Mouse (Mus musculus) embryonic facial prominence, embryonic 10.5 days (tissue): ENCODE measurements around the gene Apoa2. TPM values are rescaled to one million over a fixed set of nuclear protein-coding genes. Genes with fewer than 3 reads are reported as not detected.

Source experiments
- DNase-seq: peaks from one replicate; pipeline ENCODE4 v3.0.0-alpha.2; 2017; ENCODE audit warnings: low spot score
- H3K27ac ChIP-seq: fragments of 300-500 bp; sonication (generic); replicated peaks from 2 replicates; pipeline ENCODE4 v1.5.1; 2016; ENCODE audit warnings: mild to moderate bottlenecking
- H3K27me3 ChIP-seq: fragments of 300-500 bp; sonication (generic); replicated peaks from 2 replicates; pipeline ENCODE4 v1.6.1; 2016; ENCODE audit warnings: low read depth, mild to moderate bottlenecking; ENCODE audit not compliant: poor library complexity, severe bottlenecking
- H3K36me3 ChIP-seq: fragments of 300-500 bp; sonication (generic); replicated peaks from 2 replicates; pipeline ENCODE4 v1.6.1; 2016; ENCODE audit warnings: mild to moderate bottlenecking, moderate library complexity
- H3K4me1 ChIP-seq: fragments of 300-500 bp; sonication (generic); 2 replicates; pipeline ENCODE4 v1.6.1; 2016
- H3K4me3 ChIP-seq: fragments of 300-500 bp; sonication (generic); 2 replicates; pipeline ENCODE4 v1.5.1; 2016; ENCODE audit warnings: mild to moderate bottlenecking, moderate library complexity
- H3K9me3 ChIP-seq: fragments of 300-500 bp; sonication (generic); 2 replicates; pipeline ENCODE4 v1.6.1; 2016; ENCODE audit warnings: mild to moderate bottlenecking
- WGBS: fragments of 180-500 bp; shearing (Covaris S2); methylation state at CpG from one replicate; pipeline ENCODE4 v1.1.7; 2016; 5-methylcytosine and 5-hydroxymethylcytosine counted together
- polyA plus RNA-seq: library from polyadenylated mRNA; unstranded; fragments of >200 nt; fragmentation: Nextera tagmentation; extraction: Ambion mirVana; gene quantifications from 2 replicates; pipeline ENCODE4 v1.2.1, GENCODE M21; 2016

Apoa2 gene
- polyA plus RNA-seq, 1 experiment from 2014 or later, result 2.7 TPM

DNA sequence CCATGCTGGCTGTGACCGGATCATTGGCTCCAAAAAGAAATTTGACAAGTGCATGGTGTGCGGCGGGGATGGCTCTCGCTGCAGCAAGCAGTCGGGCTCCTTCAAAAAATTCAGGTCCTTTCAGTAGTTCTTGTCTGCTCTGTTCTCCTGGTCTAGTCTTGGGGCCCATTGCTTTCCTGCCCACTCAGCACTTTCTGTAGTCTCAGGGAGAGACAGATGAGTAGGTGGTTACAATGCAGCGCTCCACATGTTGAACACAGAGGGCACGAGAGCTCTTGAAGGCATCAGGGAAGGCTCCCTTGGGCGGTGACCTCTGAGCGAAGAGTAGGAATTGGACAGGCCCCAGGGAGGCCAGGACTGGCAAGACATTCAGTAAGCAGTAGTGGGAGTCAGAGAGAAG lies 32.9 kb downstream of the Apoa2 start:
- WGBS, result 91% methylated on average over 9 of the region's 9 CpGs
- Histone ChIP-seq H3K27ac (no peak overlapping the region), H3K36me3 (peaks cover 64% of the 10 kb centered on the region), H3K4me1 (peaks cover 15% of the 10 kb centered on the region), H3K4me3 (no peak overlapping the region), H3K9me3 (no peaks in the 10 kb centered on the region), H3K27me3 (no peaks in the 10 kb centered on the region)
- no peak for DNase-seq

DNA sequence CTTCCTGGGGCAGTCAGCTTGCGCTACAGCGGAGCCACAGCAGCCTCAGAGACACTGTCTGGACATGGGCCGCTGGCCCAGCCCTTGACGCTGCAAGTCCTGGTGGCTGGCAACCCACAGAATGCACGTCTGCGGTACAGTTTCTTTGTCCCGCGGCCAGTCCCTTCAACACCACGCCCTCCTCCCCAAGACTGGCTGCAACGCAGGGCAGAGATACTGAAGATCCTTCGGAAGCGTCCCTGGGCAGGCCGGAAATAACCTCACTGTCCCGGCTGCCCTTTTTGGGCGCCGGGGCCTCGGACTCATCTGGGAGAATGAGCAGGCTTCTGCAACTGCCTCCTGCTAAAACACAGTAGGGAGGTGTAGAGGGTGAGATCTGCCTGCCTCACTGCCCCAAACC lies 34.1 kb downstream of the Apoa2 start:
- 82% methylated on average over 17 of the region's 17 CpGs for WGBS
- Histone ChIP-seq H3K4me3 (no peak overlapping the region), H3K27me3 (no peaks in the 10 kb centered on the region), H3K9me3 (no peaks in the 10 kb centered on the region), H3K27ac (no peak overlapping the region), H3K4me1 (peaks cover 18% of the 10 kb centered on the region), H3K36me3 (peaks cover 54% of the 10 kb centered on the region)
- no peak for DNase-seq

DNA sequence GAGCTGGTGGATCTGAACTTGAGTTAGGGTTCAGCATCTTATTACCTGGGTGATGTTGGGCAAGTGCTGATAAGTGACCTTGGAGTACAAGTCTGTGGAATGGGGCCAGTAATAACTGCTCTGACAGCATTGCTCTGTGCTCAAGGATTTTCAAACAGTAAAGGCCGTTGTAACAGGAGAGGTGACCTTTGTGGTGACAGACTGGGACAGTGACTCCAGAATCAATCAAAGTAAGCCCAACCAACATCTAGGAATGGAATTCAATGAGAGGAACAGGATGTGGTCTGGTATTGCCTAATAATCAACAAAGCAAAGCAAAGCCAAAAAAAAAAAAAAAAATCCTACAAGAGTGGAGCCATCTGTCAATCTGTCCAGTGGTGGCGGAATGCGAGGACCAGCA lies 35.5 kb downstream of the Apoa2 start:
- peaks cover 40% of the 10 kb centered on the region for H3K36me3 ChIP-seq
- no peak overlapping the region for H3K4me3 ChIP-seq
- DNase-seq, result no peak
- no peaks in the 10 kb centered on the region for H3K27me3 ChIP-seq
- no peaks in the 10 kb centered on the region for H3K9me3 ChIP-seq
- WGBS, result 84% methylated on average over 3 of the region's 3 CpGs
- H3K4me1 ChIP-seq, result peaks cover 18% of the 10 kb centered on the region
- no peak overlapping the region for H3K27ac ChIP-seq

DNA sequence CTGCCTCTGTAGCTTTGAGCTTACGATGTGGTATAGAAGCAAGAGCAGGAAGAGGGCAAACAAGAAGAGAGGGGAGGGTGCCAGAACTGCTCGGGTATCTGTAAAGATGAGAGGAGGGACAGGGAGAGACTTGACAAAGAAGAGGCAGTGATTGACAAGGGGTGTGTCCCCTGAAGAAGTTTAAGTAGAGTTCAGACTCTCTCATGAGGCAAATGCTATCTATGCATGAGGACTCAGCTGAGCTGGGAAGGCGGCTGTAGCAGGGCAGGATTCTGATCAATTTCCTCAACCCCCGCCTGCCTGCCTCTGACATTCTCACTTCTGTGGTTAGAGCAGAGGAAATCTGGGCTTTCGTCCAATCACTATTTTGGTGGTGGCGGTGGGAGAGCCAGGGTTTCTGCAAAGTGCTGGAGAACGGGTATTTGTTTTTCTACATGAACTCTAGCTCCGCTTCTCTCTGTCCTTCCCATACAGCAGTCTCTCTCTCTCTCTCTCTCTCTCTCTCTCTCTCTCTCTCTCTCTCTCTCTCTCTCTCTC lies 37.8 kb downstream of the Apoa2 start:
- DNase-seq, result peak; percentile 33
- peak overlapping the region; percentile 81 for H3K27ac ChIP-seq
- WGBS, result 8% methylated on average over 8 of the region's 8 CpGs
- peaks cover 20% of the 10 kb centered on the region for H3K36me3 ChIP-seq
- H3K4me3 ChIP-seq, result peak overlapping the region; percentile 45
- peaks cover 18% of the 10 kb centered on the region for H3K4me1 ChIP-seq
- H3K9me3 ChIP-seq, result no peaks in the 10 kb centered on the region
- no peaks in the 10 kb centered on the region for H3K27me3 ChIP-seq

DNA sequence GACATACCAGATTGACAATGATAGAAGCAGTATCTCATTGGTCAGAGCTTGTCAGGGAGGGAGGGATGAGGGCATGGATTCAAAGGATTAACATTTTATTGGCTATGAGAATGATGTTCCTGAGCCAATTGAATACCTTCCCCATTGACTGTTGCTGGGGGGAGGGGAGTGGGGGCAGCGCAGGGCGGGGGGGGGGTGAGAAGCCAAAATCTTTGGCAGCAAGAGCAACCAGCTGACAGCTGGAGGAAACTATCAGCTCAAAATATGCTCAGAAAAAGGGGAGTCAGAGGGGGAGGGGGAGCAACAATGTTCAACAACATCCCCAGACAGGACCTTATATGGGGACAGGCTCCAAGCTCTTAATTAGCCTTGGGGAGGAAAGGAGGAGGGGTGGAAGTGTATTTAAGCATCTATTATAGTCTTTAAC lies 38.3 kb downstream of the Apoa2 start:
- Histone ChIP-seq H3K4me1 (peaks cover 18% of the 10 kb centered on the region), H3K9me3 (no peaks in the 10 kb centered on the region), H3K27me3 (no peaks in the 10 kb centered on the region), H3K4me3 (peak overlapping the region; percentile 45), H3K36me3 (peaks cover 14% of the 10 kb centered on the region), H3K27ac (peak overlapping the region; percentile 81)
- DNase-seq, result peak; percentile 59
- WGBS, result 4% methylated on average over 2 of the region's 2 CpGs

DNA sequence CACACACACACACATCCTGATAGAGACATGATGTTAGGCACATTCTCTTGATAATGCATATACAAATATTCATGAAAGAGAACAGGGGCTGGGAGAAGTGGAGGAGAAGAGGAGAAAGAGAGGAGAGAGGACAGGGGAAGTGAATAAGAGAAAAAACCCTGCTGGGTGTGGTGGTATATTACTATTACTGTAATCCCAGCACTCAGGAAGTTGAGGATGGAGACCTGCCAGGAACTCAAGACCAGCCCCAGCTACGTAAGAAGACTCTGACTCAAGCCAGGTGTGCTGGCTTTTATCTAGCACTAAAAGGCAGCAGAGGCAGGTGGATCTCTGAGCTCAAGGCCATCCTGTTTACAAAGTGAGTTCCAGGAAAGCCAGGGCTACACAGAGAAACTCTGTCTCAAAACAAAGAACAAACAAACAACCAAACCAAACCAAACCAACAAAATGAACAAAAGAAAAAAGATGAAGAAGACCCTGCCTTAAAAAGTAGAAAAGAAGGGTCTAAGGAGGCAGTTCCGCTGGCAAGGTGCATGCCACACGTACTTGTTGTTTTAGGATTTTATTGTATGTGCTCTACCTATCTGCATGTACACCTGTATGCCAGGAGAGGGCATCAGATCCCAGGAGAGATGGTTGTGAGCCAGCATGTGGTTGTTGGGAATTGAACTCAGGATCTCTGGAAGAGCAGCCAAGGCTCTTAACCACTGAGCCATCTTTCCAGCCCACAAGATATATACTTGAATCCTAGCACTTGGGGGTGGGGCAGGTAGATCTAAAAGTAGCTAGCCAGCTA lies 39.0 kb downstream of the Apoa2 start:
- Histone ChIP-seq H3K27ac (peak overlapping the region; percentile 30), H3K27me3 (no peaks in the 10 kb centered on the region), H3K9me3 (no peaks in the 10 kb centered on the region), H3K4me1 (peaks cover 18% of the 10 kb centered on the region), H3K36me3 (peaks cover 9% of the 10 kb centered on the region), H3K4me3 (no peak overlapping the region)
- no peak for DNase-seq
- 82% methylated on average over 3 of the region's 3 CpGs for WGBS

DNA sequence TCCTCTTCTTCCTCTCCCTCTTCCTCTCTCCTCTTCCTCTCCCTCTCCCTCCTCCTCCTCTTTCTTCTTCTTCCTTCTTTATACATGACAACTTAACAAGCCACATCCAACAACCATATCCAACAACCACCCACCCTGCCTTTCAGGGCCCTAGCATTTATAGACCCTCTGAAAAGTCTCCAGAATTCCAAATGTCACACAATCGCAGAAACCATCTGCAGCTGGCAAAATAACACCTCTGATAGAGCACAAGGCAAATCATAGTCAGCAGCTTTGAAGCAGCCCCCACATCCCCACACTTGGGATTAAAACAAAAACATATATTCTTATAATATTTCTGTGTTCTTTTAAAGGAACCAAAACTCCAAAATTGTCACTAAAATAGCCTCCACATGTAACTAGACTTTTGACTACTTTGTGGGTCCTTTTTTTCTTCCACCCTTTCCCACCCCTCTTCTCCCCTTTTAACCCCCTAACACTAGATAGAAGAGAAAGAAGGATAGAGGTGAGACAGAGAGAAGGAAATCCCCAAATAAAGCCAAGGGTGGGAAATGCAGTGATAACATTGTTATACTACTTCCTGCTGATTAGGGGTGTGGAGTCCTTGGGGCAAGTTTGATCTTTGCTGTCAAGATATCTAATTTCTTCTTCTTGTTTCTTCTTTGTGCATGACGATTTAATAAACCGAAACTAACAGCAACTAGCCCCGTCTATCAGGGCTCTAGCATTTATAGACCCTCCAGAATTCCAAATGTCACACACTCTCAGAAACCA lies 41.3 kb downstream of the Apoa2 start:
- 71% methylated on average over 4 of the region's 4 CpGs for WGBS
- DNase-seq, result no peak

DNA sequence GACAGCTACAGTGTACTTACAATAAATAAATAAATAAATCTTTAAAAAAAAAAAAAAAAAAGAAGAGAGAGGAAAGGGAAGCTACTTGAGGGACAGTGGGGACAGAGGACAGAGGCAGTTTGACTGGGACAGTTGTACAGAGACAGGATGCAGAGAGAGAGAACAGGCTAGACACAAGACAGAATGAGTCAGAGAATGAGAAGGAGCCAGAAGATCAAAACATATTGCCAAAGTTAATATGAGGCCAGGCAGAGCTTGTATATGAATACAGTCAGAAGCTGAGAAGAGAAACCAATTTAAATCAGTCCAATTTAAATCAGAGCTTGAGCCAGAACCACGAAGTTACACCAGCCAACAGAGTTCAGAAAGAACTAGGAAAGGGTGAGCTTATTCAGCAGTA lies 43.5 kb downstream of the Apoa2 start:
- DNase-seq, result no peak
- Histone ChIP-seq H3K27me3 (no peaks in the 10 kb centered on the region), H3K27ac (no peak overlapping the region), H3K36me3 (peaks cover 18% of the 10 kb centered on the region), H3K4me3 (no peak overlapping the region), H3K9me3 (no peaks in the 10 kb centered on the region), H3K4me1 (peaks cover 29% of the 10 kb centered on the region)
- WGBS, result 68% methylated on average over 1 of the region's 1 CpGs

More for the DNA sequence above, 41.3 kb downstream of the Apoa2 start:
- H3K27me3 ChIP-seq, result no peaks in the 10 kb centered on the region
- no peak overlapping the region for H3K4me3 ChIP-seq
- H3K27ac ChIP-seq, result no peak overlapping the region
- H3K9me3 ChIP-seq, result no peaks in the 10 kb centered on the region
- H3K36me3 ChIP-seq, result no peaks in the 10 kb centered on the region
- peaks cover 35% of the 10 kb centered on the region for H3K4me1 ChIP-seq

DNA sequence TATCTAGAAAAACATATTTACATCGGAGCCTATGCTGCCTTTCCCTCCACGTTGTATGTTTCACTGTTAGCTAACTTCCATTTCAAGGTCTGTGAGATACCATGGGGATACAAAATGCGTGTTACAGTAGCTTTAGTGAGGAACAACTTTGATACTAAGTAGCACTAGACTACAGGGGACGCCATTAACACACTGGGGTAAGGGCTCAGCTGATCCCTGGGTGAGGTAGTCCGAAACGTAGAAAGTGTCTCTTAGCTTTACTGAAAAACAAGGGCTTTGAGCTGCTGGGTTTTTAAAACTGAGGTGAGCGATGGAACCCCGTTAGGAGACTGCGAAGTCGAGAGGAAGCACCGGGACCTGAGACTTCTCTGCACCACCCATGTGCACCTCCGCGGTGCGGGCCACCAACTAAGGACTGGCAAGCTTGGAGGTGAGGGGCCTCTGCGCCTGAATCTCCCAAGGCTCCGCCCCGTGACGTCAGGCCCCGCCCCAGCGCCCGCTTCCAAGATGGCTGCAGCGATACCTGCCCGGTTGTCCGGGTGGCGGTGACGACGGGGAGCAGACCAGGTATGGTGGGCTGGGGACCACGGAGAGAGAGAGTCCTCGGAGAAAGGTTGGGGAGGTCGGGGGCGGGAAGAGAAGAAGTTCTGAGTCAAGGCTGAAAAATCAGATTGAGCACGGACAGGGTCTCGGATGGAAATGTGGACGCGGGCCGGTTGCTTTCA lies 45.2 kb downstream of the Apoa2 start, which contains the start of gene B4galt3:
B4galt3 (plus strand) TSS at position 481 of the 725 bp plus-strand sequence.
- Histone ChIP-seq H3K36me3 (peaks cover 35% of the 10 kb centered on the region), H3K27ac (peak within 1 kb of the TSS; percentile 90), H3K4me1 (peaks cover 25% of the 10 kb centered on the region), H3K27me3 (no peaks in the 10 kb centered on the region), H3K4me3 (peak within 1 kb of the TSS; percentile 83), H3K9me3 (no peaks in the 10 kb centered on the region)
- DNase-seq, result peak; percentile 97
- 3% methylated on average over 36 of the region's 36 CpGs for WGBS

DNA sequence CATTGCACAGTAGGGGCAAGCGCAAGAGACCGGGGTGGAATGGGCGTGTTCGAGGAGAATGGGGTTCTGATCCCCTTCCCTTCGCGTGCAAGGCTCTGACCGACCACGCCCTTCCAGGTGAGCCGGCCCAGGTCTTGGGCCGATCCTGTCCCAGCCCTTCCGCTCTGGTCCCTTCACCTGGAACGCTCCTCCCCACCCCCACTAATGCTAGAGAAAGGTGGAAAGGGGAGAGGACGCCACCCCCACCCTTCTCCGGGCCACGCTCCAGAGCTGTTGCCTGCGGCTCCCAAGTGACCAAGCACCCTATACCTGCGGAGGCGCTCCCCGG lies 45.7 kb downstream of the Apoa2 start:
- Histone ChIP-seq H3K36me3 (peaks cover 40% of the 10 kb centered on the region), H3K4me3 (peak overlapping the region; percentile 83), H3K27me3 (no peaks in the 10 kb centered on the region), H3K9me3 (no peaks in the 10 kb centered on the region), H3K4me1 (peaks cover 25% of the 10 kb centered on the region), H3K27ac (peak overlapping the region; percentile 90)
- no peak for DNase-seq
- WGBS, result under 1% methylated on average over 19 of the region's 19 CpGs

DNA sequence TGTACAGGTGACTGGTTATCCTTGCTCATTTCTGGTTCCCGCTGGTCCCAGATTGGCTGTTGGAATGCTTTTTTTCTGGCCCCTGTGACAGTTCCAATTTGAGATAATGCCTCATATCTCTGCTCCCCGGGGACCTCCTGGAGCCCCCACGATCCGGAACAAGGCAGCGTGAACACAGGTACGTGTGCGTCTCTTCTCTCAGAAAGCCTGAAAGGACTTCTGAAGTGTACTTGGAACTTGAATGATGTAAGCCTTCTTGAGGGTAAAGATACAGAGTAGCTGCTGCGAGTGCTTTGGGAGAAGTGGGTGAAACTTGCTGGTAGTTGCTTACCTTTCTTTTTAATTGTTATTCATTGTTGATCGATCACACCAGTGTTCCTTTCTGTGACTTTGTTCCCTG lies 46.3 kb downstream of the Apoa2 start:
- Histone ChIP-seq H3K4me1 (peaks cover 25% of the 10 kb centered on the region), H3K27ac (no peak overlapping the region), H3K9me3 (no peaks in the 10 kb centered on the region), H3K36me3 (peaks cover 47% of the 10 kb centered on the region), H3K27me3 (no peaks in the 10 kb centered on the region), H3K4me3 (peak overlapping the region; percentile 83)
- 59% methylated on average over 9 of the region's 9 CpGs for WGBS
- DNase-seq, result no peak

DNA sequence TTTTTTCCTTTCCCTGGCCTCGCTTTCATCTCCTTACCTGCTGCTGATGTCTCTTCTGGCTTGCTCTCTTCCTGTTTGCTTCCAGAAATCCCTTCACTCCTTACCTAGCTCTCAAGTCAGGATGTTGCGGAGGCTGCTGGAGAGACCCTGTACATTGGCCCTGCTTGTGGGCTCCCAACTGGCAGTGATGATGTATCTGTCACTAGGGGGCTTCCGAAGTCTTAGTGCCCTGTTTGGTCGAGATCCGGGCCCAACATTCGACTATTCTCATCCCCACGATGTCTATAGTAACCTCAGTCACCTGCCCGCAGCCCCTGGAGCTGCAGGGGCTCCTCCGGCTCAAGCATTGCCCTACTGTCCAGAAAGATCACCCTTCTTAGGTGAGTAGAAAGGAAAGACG lies 46.8 kb downstream of the Apoa2 start:
- WGBS, result 71% methylated on average over 10 of the region's 10 CpGs
- Histone ChIP-seq H3K27ac (no peak overlapping the region), H3K4me3 (peak overlapping the region; percentile 83; the same call in 1 of the 2 replicates), H3K4me1 (peaks cover 25% of the 10 kb centered on the region), H3K36me3 (peaks cover 51% of the 10 kb centered on the region), H3K9me3 (no peaks in the 10 kb centered on the region), H3K27me3 (no peaks in the 10 kb centered on the region)
- DNase-seq, result no peak
